Mouse (Mus musculus): ENCODE measurements around the gene Mettl6.

Mettl6 gene

GRCm38 (mm10) chr14:31494975-31495455 is at the start of gene Mettl6:
TSS of gene Mettl6 (minus strand) at chr14:31495040.
- peak; percentile 84 for DNase-seq (ENCODE audit: low spot score)

GRCm38 (mm10) chr14:31543885-31544442 is 49.1 kb upstream of the Mettl6 start:
- no peak for DNase-seq (ENCODE audit: low spot score)

GRCm38 (mm10) chr14:31537298-31537697 is 42.5 kb upstream of the Mettl6 start:
- DNase-seq (ENCODE audit: low spot score) = no peak

GRCm38 (mm10) chr14:31532656-31533055 is 37.8 kb upstream of the Mettl6 start:
- no peak for DNase-seq (ENCODE audit: low spot score)

GRCm38 (mm10) chr14:31531506-31532148 is 36.8 kb upstream of the Mettl6 start:
- DNase-seq (ENCODE audit: low spot score) = no peak

- no peak for DNase-seq (ENCODE audit: low spot score)
Measured at GRCm38 (mm10) chr14:31530847-31531246, 36.0 kb upstream of the Mettl6 start.

- DNase-seq (ENCODE audit: low spot score) = no peak
Measured at GRCm38 (mm10) chr14:31525040-31525810, 30.4 kb upstream of the Mettl6 start.

- DNase-seq (ENCODE audit: low spot score) = no peak
Measured at GRCm38 (mm10) chr14:31521318-31521717, 26.5 kb upstream of the Mettl6 start.

- DNase-seq (ENCODE audit: low spot score) = no peak
Measured at GRCm38 (mm10) chr14:31519165-31519564, 24.3 kb upstream of the Mettl6 start.

- DNase-seq (ENCODE audit: low spot score) = no peak
Measured at GRCm38 (mm10) chr14:31515895-31516294, 21.1 kb upstream of the Mettl6 start.

GRCm38 (mm10) chr14:31510322-31510721 is 15.5 kb upstream of the Mettl6 start:
- DNase-seq (ENCODE audit: low spot score) = no peak

GRCm38 (mm10) chr14:31509911-31510310 is 15.1 kb upstream of the Mettl6 start:
- DNase-seq (ENCODE audit: low spot score) = no peak

- no peak for DNase-seq (ENCODE audit: low spot score)
Measured at GRCm38 (mm10) chr14:31506456-31506855, 11.6 kb upstream of the Mettl6 start.

GRCm38 (mm10) chr14:31503406-31503805 is 8.6 kb upstream of the Mettl6 start:
- no peak for DNase-seq (ENCODE audit: low spot score)

GRCm38 (mm10) chr14:31499526-31499925 is 4.7 kb upstream of the Mettl6 start:
- DNase-seq (ENCODE audit: low spot score) = no peak

GRCm38 (mm10) chr14:31496241-31496646 is 1.4 kb upstream of the Mettl6 start:
- DNase-seq (ENCODE audit: low spot score) = no peak

GRCm38 (mm10) chr14:31495538-31495937 is 698 bp upstream of the Mettl6 start:
- DNase-seq (ENCODE audit: low spot score) = no peak

- no peak for DNase-seq (ENCODE audit: low spot score)
Measured at GRCm38 (mm10) chr14:31494349-31494974, 378 bp downstream of the Mettl6 start, which contains the start of gene Eaf1. TSS of gene Eaf1 (plus strand) at chr14:31494399.

- no peak for DNase-seq (ENCODE audit: low spot score)
Measured at GRCm38 (mm10) chr14:31493901-31494300, 939 bp downstream of the Mettl6 start.

- no peak for DNase-seq (ENCODE audit: low spot score)
Measured at GRCm38 (mm10) chr14:31488055-31488454, 6.8 kb downstream of the Mettl6 start.

GRCm38 (mm10) chr14:31486465-31486864 is 8.4 kb downstream of the Mettl6 start:
- no peak for DNase-seq (ENCODE audit: low spot score)

GRCm38 (mm10) chr14:31482417-31482816 is 12.4 kb downstream of the Mettl6 start:
- DNase-seq (ENCODE audit: low spot score) = no peak

GRCm38 (mm10) chr14:31473297-31473696 is 21.5 kb downstream of the Mettl6 start:
- DNase-seq (ENCODE audit: low spot score) = no peak

All from urinary bladder, postnatal 25 days (tissue).